Mouse (Mus musculus) gastrocnemius, adult 2 months (tissue): ENCODE data around the gene Tpgs1. TPM values are rescaled to one million over a fixed set of nuclear protein-coding genes. Genes with fewer than 3 reads are reported as not detected.

Source experiments
- DNase-seq: peaks from one replicate; pipeline ENCODE4 v3.0.0; 2022
- H3K27ac ChIP-seq: fragments of 200-600 bp; 2 replicates; pipeline ENCODE4 v1.8.1; 2022; ENCODE audit warnings: mild to moderate bottlenecking
- H3K4me3 ChIP-seq: fragments of 200-600 bp; 2 replicates; pipeline ENCODE4 v1.8.1; 2022; ENCODE audit warnings: mild to moderate bottlenecking, moderate library complexity
- CTCF ChIP-seq: fragments of 200-600 bp; IDR thresholded peaks from 2 replicates; pipeline ENCODE4 v1.8.1; 2022; ENCODE audit warnings: antibody characterized with exemption, mild to moderate bottlenecking, moderate library complexity
- intact Hi-C: fragments of 180-260 bp; cut with DNase I; formaldehyde crosslinking; loops from one replicate; pipeline ENCODE4 v1.15.1; 2025
- total RNA-seq, 2 experiments: library from RNA; stranded (reverse); gene quantifications; 2 replicates each; pipeline ENCODE4 v1.2.3; 2021

Gene Tpgs1
- total RNA-seq, 2 experiments from 2014 or later = 18.4 to 19.2 TPM

- intact Hi-C loops = no loop called here
- TF ChIP-seq CTCF = no peak
These were observed 17.1 kb downstream of the Tpgs1 start for GRCm38 (mm10) chr10:79686219-79686618.

GRCm38 (mm10) chr10:79686691-79687090 is 17.5 kb downstream of the Tpgs1 start:
- peak; percentile 79 for DNase-seq

More at GRCm38 (mm10) chr10:79686219-79686618, 17.1 kb downstream of the Tpgs1 start:
- Histone ChIP-seq H3K4me3 (peak overlapping the region; percentile 98), H3K27ac (peak overlapping the region; percentile 99)
- DNase-seq = no peak

GRCm38 (mm10) chr10:79687513-79687912 is 18.3 kb downstream of the Tpgs1 start:
- intact Hi-C loops = no loop called here
- no peak for TF ChIP-seq CTCF

More at GRCm38 (mm10) chr10:79686691-79687090, 17.5 kb downstream of the Tpgs1 start:
- H3K4me3 ChIP-seq = peak overlapping the region; percentile 98
- peak overlapping the region; percentile 99 for H3K27ac ChIP-seq
- intact Hi-C loops = no loop called here
- no peak for TF ChIP-seq CTCF

GRCm38 (mm10) chr10:79688720-79689119 is 19.6 kb downstream of the Tpgs1 start, which contains the start of gene Gzmm:
TSS of gene Gzmm (plus strand) at chr10:79689020.
- intact Hi-C loops = no loop called here
- Histone ChIP-seq H3K4me3 (peak within 1 kb of the TSS; percentile 47), H3K27ac (peak within 1 kb of the TSS; percentile 99)
- no peak for TF ChIP-seq CTCF
- DNase-seq = no peak

More at GRCm38 (mm10) chr10:79687513-79687912, 18.3 kb downstream of the Tpgs1 start:
- peak; percentile 36 for DNase-seq
- H3K27ac ChIP-seq = peak overlapping the region; percentile 99
- H3K4me3 ChIP-seq = peak overlapping the region; percentile 47

- no peak for DNase-seq
- intact Hi-C loops = no loop called here
- H3K27ac ChIP-seq = peak overlapping the region; percentile 39; the same call in 1 of the 2 replicates
- H3K4me3 ChIP-seq = no peak overlapping the region
- TF ChIP-seq CTCF = no peak
These were observed 20.0 kb downstream of the Tpgs1 start for GRCm38 (mm10) chr10:79689178-79689577.

- no peak overlapping the region for H3K4me3 ChIP-seq
- H3K27ac ChIP-seq = no peak overlapping the region
- intact Hi-C loops = no loop called here
- TF ChIP-seq CTCF = 0 out of 2 replicates have a peak, but pooled peaks have one; percentile 5
- DNase-seq = peak; percentile 19
These were observed 22.9 kb downstream of the Tpgs1 start for GRCm38 (mm10) chr10:79691986-79692548.

- no peak overlapping the region; the same call in 1 of the 2 replicates for H3K27ac ChIP-seq
- no peak for TF ChIP-seq CTCF
- DNase-seq = peak; percentile 17
- H3K4me3 ChIP-seq = no peak overlapping the region
- intact Hi-C loops = no loop called here
These were observed 24.6 kb downstream of the Tpgs1 start for GRCm38 (mm10) chr10:79693580-79694378.

DNA sequence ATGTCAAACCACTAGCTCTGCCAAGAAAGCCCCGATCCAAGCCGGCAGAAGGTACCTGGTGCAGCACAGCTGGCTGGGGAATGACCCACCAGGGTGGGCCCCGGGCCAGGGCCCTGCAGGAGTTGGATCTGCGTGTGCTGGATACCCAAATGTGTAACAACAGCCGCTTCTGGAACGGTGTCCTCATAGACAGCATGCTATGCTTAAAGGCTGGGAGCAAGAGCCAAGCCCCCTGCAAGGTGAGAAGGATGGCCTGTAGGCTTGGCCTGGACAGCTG is 25.1 kb downstream of the Tpgs1 start:
- intact Hi-C loops = no loop called here
- H3K27ac ChIP-seq = peak overlapping the region; percentile 46; the same call in 1 of the 2 replicates
- DNase-seq = peak; percentile 33
- TF ChIP-seq CTCF = no peak
- H3K4me3 ChIP-seq = no peak overlapping the region

DNA sequence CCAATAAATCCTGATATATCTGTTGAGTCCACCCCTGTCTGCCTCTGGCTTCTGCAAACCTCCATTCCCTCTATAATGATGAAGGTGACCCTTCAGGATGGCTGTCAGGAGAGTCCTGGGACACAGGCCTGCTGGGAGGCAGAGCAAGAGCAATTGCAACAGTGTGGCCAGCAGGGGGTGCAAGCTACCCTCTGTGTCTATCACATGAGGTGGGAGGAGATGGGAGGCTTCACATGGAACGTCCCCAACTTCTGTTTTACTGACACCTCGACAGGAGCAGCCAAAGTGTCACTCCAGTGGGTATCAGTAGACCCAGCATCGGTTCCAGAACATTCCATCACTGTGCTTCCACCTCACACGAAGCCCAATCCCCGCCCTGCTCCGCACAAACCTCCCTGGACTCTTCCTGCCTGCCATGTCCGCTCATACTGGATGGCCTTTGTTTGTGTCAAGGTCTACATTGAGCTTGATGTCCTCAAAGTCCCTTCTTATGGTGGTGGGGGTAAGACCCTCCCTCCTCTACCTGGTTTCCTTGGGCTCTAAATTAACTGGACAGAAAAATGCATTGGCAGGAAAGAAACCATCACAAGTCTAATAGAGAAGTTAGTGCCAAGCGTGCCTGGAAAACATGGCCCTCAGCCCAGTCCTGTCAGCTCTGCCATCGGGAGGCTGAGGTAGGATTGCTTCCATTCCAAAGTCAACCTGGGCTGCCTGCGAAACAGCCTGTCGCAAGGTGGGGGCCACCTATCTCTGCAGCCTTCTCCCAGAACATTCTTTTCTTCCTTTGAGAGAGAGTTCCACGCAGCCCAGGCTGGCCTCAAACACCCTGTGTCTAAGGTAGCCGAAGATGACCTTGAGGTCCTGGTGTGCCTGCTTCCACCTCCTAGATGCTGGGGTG is 26.3 kb downstream of the Tpgs1 start:
- peak; percentile 87 for DNase-seq
- intact Hi-C loops = loop anchor here (2.0 kb wide), 1 partner anchor 93 kb away; no protein-coding TSS in a partner anchor
- peak; percentile 92 for TF ChIP-seq CTCF
- Histone ChIP-seq H3K4me3 (peak overlapping the region; percentile 43), H3K27ac (peak overlapping the region; percentile 62)

DNA sequence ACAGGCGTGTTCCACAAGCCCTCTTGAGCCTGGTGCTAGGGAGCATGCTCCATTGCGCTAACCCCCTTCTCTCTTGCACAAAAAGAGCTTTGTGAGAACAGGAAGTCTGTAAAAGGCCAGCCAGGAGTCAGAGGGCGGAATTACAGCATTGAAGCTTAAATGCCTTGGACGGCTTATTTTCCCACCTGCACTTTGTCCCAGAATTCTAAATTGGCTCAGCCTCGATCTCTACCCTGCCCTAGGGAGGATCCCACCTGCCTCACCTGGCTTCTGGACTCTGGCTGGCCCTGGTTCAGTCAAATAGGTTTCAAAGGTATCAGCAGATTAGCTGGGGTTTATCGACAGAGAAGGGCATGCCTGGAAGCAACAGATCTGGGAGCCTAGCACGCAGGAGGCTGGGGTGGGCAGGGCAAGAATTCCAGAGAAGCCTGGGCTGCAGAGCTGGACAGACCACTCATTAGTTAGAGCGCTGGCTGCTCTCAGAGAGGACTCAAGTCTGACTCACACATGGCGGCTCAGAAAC is 27.0 kb downstream of the Tpgs1 start:
- Histone ChIP-seq H3K27ac (peak overlapping the region; percentile 62), H3K4me3 (no peak overlapping the region)
- TF ChIP-seq CTCF = no peak
- intact Hi-C loops = loop anchor here (2.0 kb wide), 1 partner anchor 93 kb away; no protein-coding TSS in a partner anchor
- DNase-seq = peak; percentile 20

- intact Hi-C loops = loop anchor here (2.0 kb wide), 1 partner anchor 91 kb away; no protein-coding TSS in a partner anchor
- H3K27ac ChIP-seq = peak overlapping the region; percentile 63
- TF ChIP-seq CTCF = no peak
- no peak for DNase-seq
- H3K4me3 ChIP-seq = no peak overlapping the region
These were observed 28.7 kb downstream of the Tpgs1 start for GRCm38 (mm10) chr10:79697916-79698315.

DNA sequence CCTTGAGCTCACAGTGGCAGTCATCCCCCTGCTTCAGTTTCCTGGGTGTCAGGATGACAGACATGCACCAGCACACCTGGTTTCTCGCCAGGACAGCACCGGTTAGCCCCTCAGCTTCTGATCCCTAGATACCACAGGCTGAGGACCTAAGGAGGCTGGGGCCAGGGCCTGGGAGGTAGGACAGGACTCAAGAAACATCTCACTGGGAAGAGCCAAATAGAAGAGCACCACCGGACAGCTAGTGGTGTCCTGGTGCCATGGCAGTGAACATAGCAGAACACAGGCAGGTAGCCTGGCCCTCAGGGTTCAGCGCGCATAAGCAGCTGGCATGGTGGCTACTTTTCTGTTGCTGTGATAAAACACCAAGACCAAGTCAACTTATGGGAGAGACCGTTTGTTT is 29.3 kb downstream of the Tpgs1 start:
- no peak for TF ChIP-seq CTCF
- DNase-seq = no peak
- intact Hi-C loops = no loop called here

More for the DNA sequence above, 29.3 kb downstream of the Tpgs1 start:
- H3K4me3 ChIP-seq = no peak overlapping the region
- H3K27ac ChIP-seq = 0 out of 2 replicates have a peak overlapping the region, but pooled peaks have one; percentile 63
